22 mouse cellular contexts compared by ENCODE assay signal in the genomic region with DNA sequence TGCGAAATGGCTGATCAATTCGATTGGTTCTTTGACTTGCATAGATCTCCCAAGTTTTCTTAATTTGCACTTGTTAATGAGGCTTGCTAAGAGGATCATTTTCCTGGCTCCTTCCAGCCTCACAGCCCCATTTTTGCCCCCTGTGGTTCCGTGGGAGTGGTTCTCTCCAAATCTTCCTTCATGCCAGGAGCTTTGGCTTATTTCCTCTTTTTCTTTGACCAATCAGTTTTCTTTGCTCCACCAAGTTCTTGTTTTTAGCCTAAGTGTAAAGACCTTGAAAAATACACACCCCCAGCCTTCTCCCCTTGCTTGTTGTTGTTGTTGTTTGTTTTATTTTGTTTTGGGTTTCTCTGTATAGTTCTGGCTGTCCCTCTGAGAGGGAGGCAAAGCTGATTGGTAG.
"Had no signal": no experiment of that assay in that cellular context is flagged by ENCODE, and none has a peak within 500 bp of the region (broad histone marks: within the 10 kb centered on the region; RNA-seq: fewer than 3 reads in every experiment).

No protein-coding gene starts in this region.

- H3K4me3 ChIP-seq: lung, embryonic 15.5 days; megakaryocyte, embryonic 14.5 days; midbrain, embryonic 13.5 days; midbrain, embryonic 15.5 days; myocyte; neural tube, embryonic 13.5 days; neural tube, embryonic 15.5 days had no signal

- H3K27me3 ChIP-seq: lung, embryonic 15.5 days; megakaryocyte, embryonic 14.5 days; midbrain, embryonic 13.5 days; midbrain, embryonic 15.5 days; neural tube, embryonic 13.5 days; neural tube, embryonic 15.5 days had no signal

- H3K4me1 ChIP-seq: lung, embryonic 15.5 days; megakaryocyte, embryonic 14.5 days; midbrain, embryonic 15.5 days had no signal

- H3K9me3 ChIP-seq: lung, embryonic 15.5 days; megakaryocyte, embryonic 14.5 days; midbrain, embryonic 13.5 days; midbrain, embryonic 15.5 days; neural tube, embryonic 15.5 days had no signal

- DNase-seq: liver, postnatal 0 days; lung, adult 2 months; lung, postnatal 14 days; lung, postnatal 36 days; retina, postnatal 1 day; right cerebral cortex, adult 18-20 months; right cerebral cortex, postnatal 25 days; right cerebral cortex, postnatal 4 days; spleen, adult 18-20 months; thymus, adult 18-20 months; thymus, postnatal 14 days; thymus, postnatal 36 days had no signal

- H3K36me3 ChIP-seq: lung, embryonic 15.5 days; midbrain, embryonic 13.5 days; midbrain, embryonic 15.5 days; neural tube, embryonic 13.5 days; neural tube, embryonic 15.5 days had no signal

- H3K9ac ChIP-seq: liver, postnatal 0 days; lung, embryonic 15.5 days; midbrain, embryonic 13.5 days; midbrain, embryonic 15.5 days; neural tube, embryonic 13.5 days; neural tube, embryonic 15.5 days had no signal

- H3K4me2 ChIP-seq: lung, embryonic 15.5 days; midbrain, embryonic 11.5 days; midbrain, embryonic 13.5 days; midbrain, embryonic 15.5 days; neural tube, embryonic 13.5 days; neural tube, embryonic 15.5 days had no signal

- ATAC-seq: liver, postnatal 0 days; lung, postnatal 0 days; midbrain, embryonic 13.5 days; midbrain, embryonic 15.5 days had no signal

- H3K27ac ChIP-seq: lung, embryonic 15.5 days; macrophage; midbrain, embryonic 13.5 days; midbrain, embryonic 15.5 days; neural tube, embryonic 13.5 days; neural tube, embryonic 15.5 days had no signal
